Mouse (Mus musculus) lung, embryonic 16.5 days (tissue): ENCODE measurements around the gene Rgs6. TPM values are rescaled to one million over a fixed set of nuclear protein-coding genes. Genes with fewer than 3 reads are reported as not detected.

ENCODE experiments used
- ATAC-seq: fragments of 200-750 bp; cut with Nextera tagmentation; 2 replicates; pipeline ENCODE4 v1.8.0; 2017; ENCODE audit warnings: low read depth, mild to moderate bottlenecking, moderate library complexity
- H3K27ac ChIP-seq: fragments of 300-500 bp; sonication (generic); 2 replicates; pipeline ENCODE4 v1.5.1; 2014; ENCODE audit warnings: mild to moderate bottlenecking, control low read depth, low read length
- H3K27me3 ChIP-seq: fragments of 300-500 bp; sonication (generic); 2 replicates; pipeline ENCODE4 v1.6.1; 2014; ENCODE audit warnings: low read depth, low read length, mixed read lengths; ENCODE audit not compliant: control insufficient read depth, insufficient read depth
- H3K36me3 ChIP-seq: fragments of 300-500 bp; sonication (generic); 2 replicates; pipeline ENCODE4 v1.6.1; 2014; ENCODE audit warnings: low read length; ENCODE audit not compliant: control insufficient read depth, insufficient read depth
- H3K4me1 ChIP-seq: fragments of 300-500 bp; sonication (generic); replicated peaks from 2 replicates; pipeline ENCODE4 v1.6.1; 2014; ENCODE audit warnings: low read length, mixed read lengths; ENCODE audit not compliant: control insufficient read depth, insufficient read depth
- H3K4me2 ChIP-seq: fragments of 300-500 bp; sonication (generic); 2 replicates; pipeline ENCODE4 v1.6.1; 2014; ENCODE audit warnings: low read depth, low read length, control low read depth
- H3K4me3 ChIP-seq: fragments of 300-500 bp; sonication (generic); 2 replicates; pipeline ENCODE4 v1.5.1; 2014; ENCODE audit warnings: mild to moderate bottlenecking, low read length, control low read depth
- H3K9ac ChIP-seq: fragments of 300-500 bp; sonication (generic); 2 replicates; pipeline ENCODE4 v1.6.1; 2014; ENCODE audit warnings: low read length, control low read depth
- H3K9me3 ChIP-seq: fragments of 300-500 bp; sonication (generic); 2 replicates; pipeline ENCODE4 v1.6.1; 2016; ENCODE audit warnings: low read length; ENCODE audit not compliant: control insufficient read depth
- WGBS: fragments of 180-500 bp; shearing (Covaris S2); extraction: QIAGEN DNeasy Blood & Tissue Kit; methylation state at CpG from one replicate; pipeline ENCODE4 v1.1.7; 2014; 5-methylcytosine and 5-hydroxymethylcytosine counted together
- polyA plus RNA-seq: library from polyadenylated mRNA; unstranded; fragments of >200 nt; fragmentation: Nextera tagmentation; extraction: Ambion mirVana; gene quantifications from 2 replicates; pipeline ENCODE4 v1.2.1, GENCODE M21; 2015

The Rgs6 gene
- polyA plus RNA-seq, 1 experiment from 2014 or later, result 3.0 TPM

DNA sequence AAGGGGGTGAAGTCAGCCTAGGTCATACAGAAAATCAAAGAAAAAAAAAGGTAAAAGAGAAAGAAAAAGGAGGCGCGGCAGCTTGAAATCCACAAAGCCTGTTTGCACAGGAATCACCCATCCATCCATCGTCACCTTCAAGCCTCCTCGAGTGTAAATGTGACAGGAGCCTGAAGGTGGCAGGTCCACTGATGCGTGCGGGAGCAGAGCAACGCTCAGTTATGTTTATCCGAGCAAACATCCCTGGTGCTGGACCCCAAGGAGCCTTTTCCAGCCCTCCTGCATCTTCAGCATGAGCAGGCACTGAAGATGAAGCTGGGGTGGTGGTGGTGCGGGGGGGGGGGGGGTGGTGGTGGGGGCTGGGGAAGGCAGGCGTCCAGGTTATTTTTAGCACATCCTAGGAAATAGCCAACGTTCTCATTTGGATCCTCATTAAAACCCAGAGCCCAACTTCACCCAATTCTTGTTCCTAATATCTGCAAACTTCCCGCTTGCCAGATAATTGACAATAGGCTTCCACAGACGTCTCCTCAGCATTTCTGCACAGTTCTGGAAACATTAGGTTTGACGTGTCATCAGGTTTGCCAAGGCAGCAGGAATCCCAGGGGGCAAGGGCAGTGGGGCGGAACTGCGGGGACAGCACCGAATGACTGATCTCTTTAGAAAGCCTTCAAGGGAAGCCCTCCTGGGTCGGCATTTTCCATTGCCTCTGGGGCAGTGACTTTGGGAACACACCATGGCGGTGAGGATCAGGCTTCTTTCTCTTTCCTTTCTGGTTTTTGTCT is 946 bp downstream of the Rgs6 start:
- H3K4me1 ChIP-seq, result no peaks in the 10 kb centered on the region; the same call in 1 of the 2 replicates
- no peak for ATAC-seq
- no peak overlapping the region; the same call in 1 of the 2 replicates for H3K4me3 ChIP-seq
- H3K36me3 ChIP-seq, result no peaks in the 10 kb centered on the region
- H3K9me3 ChIP-seq, result no peaks in the 10 kb centered on the region
- no peak overlapping the region for H3K27ac ChIP-seq
- no peak overlapping the region; the same call in 1 of the 2 replicates for H3K4me2 ChIP-seq
- H3K9ac ChIP-seq, result no peak overlapping the region
- WGBS, result 10% methylated on average over 18 of the region's 19 CpGs
- no peaks in the 10 kb centered on the region for H3K27me3 ChIP-seq

DNA sequence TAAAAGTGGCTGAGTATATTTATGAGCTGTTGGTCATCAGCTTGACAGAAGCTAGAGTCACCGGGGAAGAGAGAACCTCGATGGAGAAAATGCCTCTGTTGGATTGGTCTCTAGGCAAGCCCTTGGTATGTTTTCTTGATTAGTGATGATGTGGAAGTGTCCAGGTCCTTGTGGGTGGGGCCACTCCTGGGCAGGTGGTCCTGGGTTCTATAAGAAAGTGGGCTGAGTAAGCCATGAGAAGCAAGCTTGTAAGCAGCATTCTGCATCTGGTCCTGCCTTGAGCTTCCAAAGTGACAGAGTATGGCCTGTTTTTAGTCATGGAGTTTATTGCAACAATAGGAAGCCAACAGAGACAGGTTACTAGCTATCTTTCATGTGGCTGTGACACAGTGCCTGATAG is 10.9 kb downstream of the Rgs6 start:
- Histone ChIP-seq H3K9ac (no peak overlapping the region), H3K4me2 (no peak overlapping the region), H3K36me3 (no peaks in the 10 kb centered on the region), H3K27ac (no peak overlapping the region), H3K9me3 (no peaks in the 10 kb centered on the region), H3K4me3 (no peak overlapping the region), H3K4me1 (no peaks in the 10 kb centered on the region), H3K27me3 (no peaks in the 10 kb centered on the region)
- ATAC-seq, result no peak
- 67% methylated on average over 2 of the region's 2 CpGs for WGBS

DNA sequence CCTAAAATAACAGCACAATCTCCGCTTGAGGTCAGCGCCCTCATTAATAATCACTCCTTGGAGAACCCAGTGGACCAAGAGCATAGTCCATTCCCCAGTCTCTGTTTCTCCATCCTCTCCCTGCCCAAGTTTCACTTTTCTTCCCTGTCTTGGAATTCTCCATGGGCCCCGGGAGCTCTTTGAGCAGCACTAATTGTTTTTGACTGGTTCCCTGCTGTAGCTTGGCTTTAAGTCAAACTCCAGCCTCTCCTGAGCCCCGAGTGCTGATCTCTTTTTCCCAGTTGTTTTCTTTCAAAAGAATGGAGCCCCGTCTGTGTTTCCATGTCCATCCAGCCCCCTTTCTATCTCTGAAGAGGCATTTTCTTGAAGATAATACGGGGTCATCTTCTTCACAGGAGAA is 12.3 kb downstream of the Rgs6 start:
- 70% methylated on average over 6 of the region's 6 CpGs for WGBS
- no peak overlapping the region for H3K4me3 ChIP-seq
- no peak overlapping the region for H3K27ac ChIP-seq
- ATAC-seq, result no peak
- H3K9me3 ChIP-seq, result no peaks in the 10 kb centered on the region
- no peaks in the 10 kb centered on the region for H3K36me3 ChIP-seq
- peaks cover 4% of the 10 kb centered on the region; the same call in 1 of the 2 replicates for H3K4me1 ChIP-seq
- no peak overlapping the region for H3K4me2 ChIP-seq
- no peaks in the 10 kb centered on the region for H3K27me3 ChIP-seq
- H3K9ac ChIP-seq, result no peak overlapping the region

DNA sequence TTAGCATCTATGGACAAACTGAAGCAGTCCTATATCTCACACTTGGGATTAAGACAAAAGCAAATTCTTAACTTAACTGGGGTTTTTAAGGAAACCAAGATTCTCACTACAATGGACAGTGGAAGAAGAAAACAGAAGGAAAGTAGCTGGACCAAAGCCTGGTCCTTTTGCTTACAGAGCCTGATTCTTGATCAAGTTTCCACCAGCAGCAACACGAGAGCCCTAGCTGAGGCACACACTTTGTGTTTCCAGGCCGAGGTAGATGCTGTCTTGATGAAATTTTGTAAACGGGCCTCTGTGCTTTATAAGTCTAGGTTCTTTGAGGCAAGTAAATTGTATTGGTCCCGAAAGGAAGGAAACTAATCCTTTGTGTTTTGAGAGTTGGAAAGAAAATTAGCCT is 14.7 kb downstream of the Rgs6 start:
- WGBS, result 83% methylated on average over 4 of the region's 4 CpGs
- Histone ChIP-seq H3K4me2 (no peak overlapping the region), H3K36me3 (no peaks in the 10 kb centered on the region), H3K4me1 (peaks cover 4% of the 10 kb centered on the region; the same call in 1 of the 2 replicates), H3K4me3 (no peak overlapping the region), H3K9me3 (no peaks in the 10 kb centered on the region), H3K27ac (no peak overlapping the region), H3K27me3 (no peaks in the 10 kb centered on the region), H3K9ac (no peak overlapping the region)
- no peak for ATAC-seq

DNA sequence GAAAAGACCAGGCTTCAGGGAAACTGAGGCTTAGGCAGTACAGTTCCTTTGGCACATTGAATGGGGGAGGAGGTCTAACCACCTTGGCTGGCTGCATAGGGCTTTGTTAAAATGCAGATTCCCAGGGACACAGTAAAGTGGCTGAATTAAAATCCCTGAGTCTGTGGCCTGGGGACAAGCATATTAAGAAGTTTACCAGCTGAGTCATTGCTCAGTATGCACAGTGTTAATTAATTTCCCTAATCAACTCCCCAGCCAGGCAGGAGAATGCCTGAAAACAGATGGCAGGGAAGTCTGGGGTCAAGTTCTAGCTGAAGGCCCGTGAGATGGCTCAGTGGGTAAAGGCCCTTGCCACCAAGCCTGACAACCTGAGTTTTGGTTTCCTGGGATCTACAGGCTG is 15.2 kb downstream of the Rgs6 start:
- H3K36me3 ChIP-seq, result no peaks in the 10 kb centered on the region
- H3K4me2 ChIP-seq, result no peak overlapping the region
- H3K9me3 ChIP-seq, result no peaks in the 10 kb centered on the region
- ATAC-seq, result no peak
- H3K9ac ChIP-seq, result no peak overlapping the region
- no peak overlapping the region for H3K27ac ChIP-seq
- no peak overlapping the region for H3K4me3 ChIP-seq
- WGBS, result 87% methylated on average over 1 of the region's 1 CpGs
- H3K27me3 ChIP-seq, result no peaks in the 10 kb centered on the region
- H3K4me1 ChIP-seq, result peaks cover 4% of the 10 kb centered on the region; the same call in 1 of the 2 replicates

DNA sequence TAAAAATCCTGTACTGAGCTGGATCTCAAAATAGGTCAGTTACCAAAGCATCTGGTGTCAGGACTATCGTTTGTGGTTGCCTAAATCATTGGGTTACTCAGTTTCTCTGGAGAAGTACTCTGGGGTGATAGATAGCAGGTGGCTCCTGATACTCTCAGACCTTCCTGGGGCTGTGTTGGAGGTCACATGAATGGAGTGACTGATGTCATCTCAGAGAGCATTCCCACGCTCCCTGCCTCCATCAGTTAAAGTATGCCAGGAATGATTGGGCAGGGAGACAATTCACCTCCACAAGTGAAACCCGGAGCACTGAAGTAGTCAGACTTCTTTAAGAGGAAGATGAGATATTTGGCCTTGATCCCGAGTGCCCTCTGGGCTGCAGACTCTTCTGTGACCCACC is 15.9 kb downstream of the Rgs6 start:
- Histone ChIP-seq H3K4me1 (peaks cover 4% of the 10 kb centered on the region; the same call in 1 of the 2 replicates), H3K36me3 (no peaks in the 10 kb centered on the region), H3K4me2 (no peak overlapping the region), H3K4me3 (no peak overlapping the region), H3K9ac (no peak overlapping the region), H3K27ac (no peak overlapping the region), H3K9me3 (no peaks in the 10 kb centered on the region), H3K27me3 (no peaks in the 10 kb centered on the region)
- 39% methylated on average over 4 of the region's 4 CpGs for WGBS
- ATAC-seq, result no peak

DNA sequence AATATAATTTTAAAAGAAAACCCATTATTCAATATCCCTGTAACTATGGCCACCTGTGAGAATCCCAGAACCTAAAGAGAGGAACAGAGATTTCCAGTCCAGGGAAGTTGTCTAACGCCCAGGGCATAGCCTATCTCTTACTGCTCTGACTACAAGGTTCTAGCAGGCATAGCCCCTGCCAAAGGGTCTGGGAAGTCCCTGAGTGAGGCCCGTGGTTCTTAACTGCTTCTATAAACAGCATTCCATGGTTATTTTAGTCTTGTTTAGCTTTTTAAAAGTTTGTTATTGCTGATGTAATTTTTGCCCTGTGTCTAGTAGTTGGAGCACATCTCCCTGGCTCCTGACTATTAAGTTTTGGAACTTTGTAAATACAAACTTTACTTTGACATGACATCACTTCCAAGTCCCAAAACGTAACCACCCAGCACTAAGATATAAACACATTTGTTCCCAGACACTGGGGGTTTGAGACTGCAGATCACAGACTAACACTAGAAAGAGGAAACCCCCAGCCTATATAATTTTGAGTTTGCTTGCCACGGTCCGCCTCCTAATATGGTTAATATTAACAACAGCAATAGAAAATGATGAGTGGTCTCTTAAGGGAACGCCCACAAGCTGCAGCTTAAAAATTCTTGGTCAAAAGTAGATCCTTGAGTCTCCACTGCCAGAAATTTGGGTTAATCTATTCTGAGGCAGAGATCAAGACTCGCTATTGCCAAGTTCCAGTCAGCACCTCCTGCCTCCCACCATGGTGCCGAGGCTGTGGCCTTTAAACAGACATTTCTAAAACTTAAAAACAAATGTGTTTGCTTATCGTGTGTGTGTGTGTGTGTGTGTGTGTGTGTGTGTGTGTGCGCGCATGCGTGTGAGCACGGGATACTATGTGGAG is 24.9 kb downstream of the Rgs6 start:
- no peak overlapping the region for H3K4me3 ChIP-seq
- H3K4me2 ChIP-seq, result no peak overlapping the region
- no peak overlapping the region for H3K9ac ChIP-seq
- H3K4me1 ChIP-seq, result peaks cover 4% of the 10 kb centered on the region
- H3K27me3 ChIP-seq, result peaks cover 13% of the 10 kb centered on the region
- 47% methylated on average over 13 of the region's 13 CpGs for WGBS
- no peaks in the 10 kb centered on the region for H3K9me3 ChIP-seq
- H3K36me3 ChIP-seq, result no peaks in the 10 kb centered on the region
- peak; percentile 74 for ATAC-seq
- peak overlapping the region; percentile 3 for H3K27ac ChIP-seq

DNA sequence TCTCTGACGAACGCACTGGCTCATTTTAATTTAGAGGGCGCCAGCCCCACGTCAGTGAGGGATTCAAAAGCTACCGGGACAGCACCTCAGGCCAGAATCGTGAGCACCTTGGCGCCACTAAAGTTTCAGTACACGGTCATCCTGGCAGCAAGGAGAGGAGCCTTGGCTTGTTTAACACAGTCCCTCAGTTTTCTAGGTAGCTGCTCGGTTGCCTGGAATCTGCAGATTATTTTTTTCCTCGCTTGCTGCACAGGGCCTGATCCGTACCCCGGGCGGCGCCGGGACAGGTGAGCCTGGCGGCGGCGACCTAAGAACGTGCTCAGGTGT is 28.4 kb downstream of the Rgs6 start:
- Histone ChIP-seq H3K27me3 (peaks cover 31% of the 10 kb centered on the region), H3K4me3 (peak overlapping the region; percentile 57), H3K9ac (peak overlapping the region; percentile 59), H3K36me3 (no peaks in the 10 kb centered on the region), H3K4me1 (peaks cover 4% of the 10 kb centered on the region), H3K27ac (no peak overlapping the region), H3K9me3 (no peaks in the 10 kb centered on the region), H3K4me2 (peak overlapping the region; percentile 95)
- ATAC-seq, result no peak
- WGBS, result 3% methylated on average over 19 of the region's 19 CpGs
